31 mouse cellular contexts compared by ENCODE assay signal in genomic region chr2:65316721-65317120, GRCm38 (mm10). TPM values are rescaled to one million over a fixed set of nuclear protein-coding genes. Genes with fewer than 3 reads are reported as not detected.
"Had no signal": no experiment of that assay in that cellular context is flagged by ENCODE, and none has a peak within 500 bp of the region (broad histone marks: within the 10 kb centered on the region; RNA-seq: fewer than 3 reads in every experiment).

No protein-coding gene starts in this region.

- H3K4me3 ChIP-seq: gastrocnemius, adult 2 months; heart, embryonic 10.5 days; heart, embryonic 12.5 days; hindbrain, embryonic 10.5 days; hindbrain, embryonic 12.5 days; kidney, embryonic 15.5 days; left cerebral cortex, adult 2 months; limb, embryonic 13.5 days; limb, embryonic 15.5 days; liver, embryonic 12.5 days had no signal

- H3K4me1 ChIP-seq: hindbrain, embryonic 10.5 days; hindbrain, embryonic 12.5 days; kidney, embryonic 15.5 days; limb, embryonic 13.5 days; limb, embryonic 15.5 days; liver, embryonic 12.5 days had no signal

- ATAC-seq: hindbrain, embryonic 16.5 days; intestine, embryonic 16.5 days; liver, embryonic 12.5 days had no signal

- H3K9ac ChIP-seq: heart, embryonic 12.5 days; hindbrain, embryonic 12.5 days; hindbrain, embryonic 14.5 days; kidney, embryonic 15.5 days; limb, embryonic 13.5 days; limb, embryonic 15.5 days; liver, embryonic 12.5 days; liver, embryonic 14.5 days had no signal

- H3K27me3 ChIP-seq: heart, embryonic 12.5 days; hindbrain, embryonic 12.5 days; kidney, embryonic 15.5 days; limb, embryonic 13.5 days; limb, embryonic 15.5 days; liver, embryonic 12.5 days had no signal

- H3K4me2 ChIP-seq: heart, embryonic 12.5 days; hindbrain, embryonic 12.5 days; hindbrain, embryonic 14.5 days; kidney, embryonic 15.5 days; limb, embryonic 13.5 days; limb, embryonic 15.5 days; liver, embryonic 12.5 days had no signal

- H3K27ac ChIP-seq: gastrocnemius, adult 2 months; heart, embryonic 10.5 days; hindbrain, embryonic 10.5 days; hindbrain, embryonic 12.5 days; hindbrain, embryonic 14.5 days; kidney, embryonic 15.5 days; kidney, postnatal 0 days; left cerebral cortex, adult 2 months; limb, embryonic 13.5 days; limb, embryonic 15.5 days; liver, embryonic 12.5 days; liver, embryonic 14.5 days had no signal

- H3K36me3 ChIP-seq: heart, embryonic 10.5 days; heart, embryonic 12.5 days; hindbrain, embryonic 10.5 days; hindbrain, embryonic 12.5 days; kidney, embryonic 15.5 days; limb, embryonic 13.5 days; limb, embryonic 15.5 days; liver, embryonic 12.5 days had no signal

- H3K9me3 ChIP-seq: heart, embryonic 10.5 days; heart, embryonic 12.5 days; hindbrain, embryonic 10.5 days; hindbrain, embryonic 12.5 days; kidney, embryonic 15.5 days; limb, embryonic 13.5 days; limb, embryonic 15.5 days; liver, embryonic 12.5 days had no signal

- DNase-seq: gastrocnemius, adult 2 months; gastrocnemius, postnatal 10 days; gastrocnemius, postnatal 25 days; heart, adult 18-20 months; heart, postnatal 10 days; heart, postnatal 4 days; kidney, adult 11 months; kidney, adult 2 months; kidney, adult 9 months; kidney, postnatal 14 days; kidney, postnatal 36 days; layer of hippocampus, adult 9-11 months; left cerebral cortex, postnatal 4 days had no signal

RNA-seq across cellular contexts. Expression of gene Slc38a11, which starts 47.1 kb away (rescaled TPM):
- total RNA-seq: granulocyte monocyte progenitor cell, adult 5-6 weeks had no signal
- polyA plus RNA-seq: heart, embryonic 10.5 days; heart, embryonic 12.5 days; heart, embryonic 14.5 days; intestine, embryonic 14.5 days; liver, adult 2 months; liver, embryonic 12.5 days; liver, embryonic 14.5 days had no signal
